Mouse (Mus musculus) lung, postnatal 25 days (tissue): ENCODE data around the gene Ccser1.
"Not testable (repeated sequence)": the region's sequence is repeated elsewhere in the genome, so short reads cannot be mapped to it uniquely, and the experiment has no call there.

Experiments used
- DNase-seq: peaks from one replicate; pipeline ENCODE4 v3.0.0; 2022; ENCODE audit warnings: low spot score

The Ccser1 gene

DNA sequence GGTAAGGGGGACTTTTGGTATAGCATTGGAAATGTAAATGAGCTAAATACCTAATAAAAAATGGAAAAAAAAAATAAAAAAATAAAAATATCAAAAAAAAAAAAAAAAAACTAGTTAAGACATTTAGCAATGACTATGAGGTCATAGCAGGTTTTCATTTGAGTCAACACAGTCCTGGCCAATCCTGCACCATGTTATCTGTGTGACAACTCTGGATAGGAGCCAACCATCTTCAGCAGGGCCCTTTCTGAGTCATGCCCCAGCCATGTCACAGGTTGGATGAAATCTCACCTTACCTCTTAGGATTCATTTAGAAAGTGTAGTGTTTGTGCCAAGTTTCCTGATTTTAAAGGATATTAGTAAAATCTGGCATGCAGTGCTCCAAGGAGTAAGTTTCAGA, 45.2 kb downstream of the Ccser1 start:
- DNase-seq, result no peak

GRCm38 (mm10) chr6:61230058-61230718, 50.1 kb downstream of the Ccser1 start:
- no peak for DNase-seq

GRCm38 (mm10) chr6:61233060-61233459, 52.9 kb downstream of the Ccser1 start:
- no peak for DNase-seq

DNA sequence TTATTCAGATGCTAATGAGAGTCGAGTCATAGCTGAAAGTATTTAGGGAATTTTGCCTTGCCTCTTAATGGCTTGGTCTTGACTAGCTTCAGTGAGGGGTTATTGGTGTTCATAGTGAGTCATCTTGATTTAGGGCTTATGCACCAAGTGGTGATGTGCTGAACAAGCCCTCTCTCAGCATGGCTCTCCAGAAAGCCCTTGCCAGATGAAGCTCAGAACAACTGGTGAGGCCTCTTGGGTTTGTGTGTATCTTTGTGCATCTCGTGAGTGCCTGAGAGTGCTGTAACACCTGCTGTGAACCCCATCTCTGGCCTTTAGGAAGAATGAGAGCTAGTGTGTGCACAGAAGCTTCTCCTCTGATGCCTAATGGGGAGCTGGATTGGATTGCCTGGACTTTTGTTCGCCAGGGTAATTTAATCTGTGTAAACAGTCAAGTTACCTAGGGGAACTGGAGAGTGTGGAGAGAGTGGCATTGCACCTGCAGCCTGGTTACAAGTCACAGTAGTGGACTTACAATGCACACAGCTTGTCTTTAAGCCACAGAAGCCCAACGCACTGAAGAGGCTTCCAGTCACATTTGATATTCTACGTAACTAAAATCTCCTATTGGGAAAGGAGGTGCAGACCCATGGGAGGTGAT, 53.5 kb downstream of the Ccser1 start:
- peak; percentile 2 for DNase-seq

GRCm38 (mm10) chr6:61240618-61241017, 60.5 kb downstream of the Ccser1 start:
- DNase-seq, result no peak

DNA sequence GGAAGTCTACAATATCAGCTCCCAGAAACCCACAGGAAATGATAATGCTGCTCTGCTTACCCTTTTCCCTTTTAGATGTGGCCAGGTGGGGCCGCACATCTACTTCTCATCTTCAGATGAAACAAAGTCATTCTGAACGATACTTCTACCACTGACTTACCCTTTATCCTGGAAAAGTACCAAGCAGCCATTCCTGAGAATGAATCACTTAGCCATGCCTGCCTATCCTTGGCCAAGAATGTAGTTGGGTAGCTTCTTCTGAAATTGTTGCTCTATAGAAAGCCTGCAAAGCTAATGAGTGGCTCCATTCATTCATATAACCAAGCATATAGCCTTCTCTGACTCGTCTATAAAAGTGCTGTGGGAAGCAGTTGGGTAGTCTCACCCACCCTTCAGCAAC, 62.4 kb downstream of the Ccser1 start:
- DNase-seq, result no peak

- DNase-seq, result no peak
Measured at GRCm38 (mm10) chr6:61246523-61246922, 66.4 kb downstream of the Ccser1 start.

DNA sequence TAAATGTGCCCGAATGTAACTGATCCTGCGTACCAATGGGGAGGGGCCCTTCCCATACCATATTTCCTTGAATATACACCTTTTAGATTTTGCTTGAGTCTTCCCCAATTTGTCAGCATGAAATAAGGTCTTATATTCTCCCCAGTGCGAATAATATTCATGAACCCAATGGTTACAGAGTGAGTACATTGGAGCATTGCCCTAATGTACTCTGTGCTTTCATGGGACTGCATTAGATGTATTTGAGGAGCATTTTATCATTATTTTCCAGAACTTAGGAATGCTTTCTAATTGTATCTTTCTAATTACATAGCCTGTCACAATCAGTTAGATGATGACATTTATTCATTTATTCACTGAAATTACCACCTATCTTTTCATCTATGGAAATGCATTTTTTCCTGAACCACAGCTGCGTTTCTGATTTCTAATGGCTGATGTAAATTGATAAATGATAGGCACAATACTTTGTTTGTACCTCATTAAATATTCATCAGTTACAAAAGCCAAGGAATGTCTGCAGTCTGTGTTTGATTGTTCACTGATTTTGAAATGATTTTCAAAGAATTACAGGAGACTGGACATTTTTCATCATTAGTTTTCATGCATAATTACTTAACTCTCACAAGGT, 67.8 kb downstream of the Ccser1 start:
- no peak for DNase-seq

- DNase-seq, result no peak
Measured at GRCm38 (mm10) chr6:61248700-61249099, 68.6 kb downstream of the Ccser1 start.

- no peak for DNase-seq
Measured at GRCm38 (mm10) chr6:61251232-61251631, 71.1 kb downstream of the Ccser1 start.

GRCm38 (mm10) chr6:61252912-61253311, 72.8 kb downstream of the Ccser1 start:
- no peak for DNase-seq

GRCm38 (mm10) chr6:61255874-61256273, 75.8 kb downstream of the Ccser1 start:
- not testable (repeated sequence) for DNase-seq

DNA sequence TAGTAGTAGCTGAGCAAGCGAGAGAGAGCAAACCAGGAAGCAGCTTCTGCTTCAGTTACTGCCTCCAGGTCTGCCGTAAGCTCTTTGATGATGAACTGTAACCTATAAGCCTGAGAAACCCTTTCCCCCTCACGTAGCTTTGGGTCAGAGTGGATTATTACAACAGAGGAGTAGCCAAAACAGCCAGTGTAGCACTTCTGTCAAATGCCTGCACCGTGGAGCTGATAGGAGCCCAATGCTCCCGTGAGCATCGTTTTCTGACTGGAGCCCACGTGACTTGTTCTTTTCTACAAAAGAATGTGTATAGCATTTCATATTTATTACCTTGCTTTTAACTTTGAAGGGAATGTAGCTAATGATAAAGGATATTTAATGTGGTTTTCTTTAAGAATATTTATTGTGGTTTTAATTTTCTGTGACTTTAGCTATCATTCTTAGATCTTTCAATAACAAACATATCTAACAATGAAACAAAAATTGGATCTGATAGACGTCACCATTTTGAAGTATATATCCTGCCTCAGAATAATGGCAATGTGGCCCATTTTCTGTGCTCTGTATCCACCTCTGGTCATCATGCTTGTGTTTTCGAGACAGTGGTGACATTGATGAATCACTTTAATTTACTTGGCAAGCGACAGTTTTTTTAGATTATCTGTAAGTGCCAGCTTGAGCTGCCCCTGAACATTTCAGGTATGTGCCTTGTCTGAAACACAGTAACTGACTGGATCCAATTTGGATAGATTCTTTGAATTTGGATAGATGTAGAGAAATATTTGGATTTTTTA, 78.9 kb downstream of the Ccser1 start:
- no peak for DNase-seq

DNA sequence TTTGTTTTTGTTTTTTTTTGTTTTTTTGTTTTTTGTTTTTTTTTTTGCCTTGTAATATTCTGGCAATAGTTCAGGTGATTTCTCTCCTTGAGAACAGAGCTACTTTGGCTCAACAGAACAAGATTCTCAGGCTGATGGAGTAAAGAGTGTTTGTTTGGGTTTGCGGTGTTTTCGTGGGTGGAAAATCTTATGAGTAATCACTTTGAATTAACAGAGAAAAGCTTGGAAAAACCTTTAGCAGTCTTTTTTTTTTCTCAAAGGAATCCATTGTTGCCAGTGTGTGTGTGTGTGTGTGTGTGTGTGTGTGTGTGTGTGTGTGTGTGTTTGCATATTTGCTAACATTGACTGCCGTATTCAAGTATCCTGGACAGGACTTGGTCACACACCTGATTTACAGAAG, 81.3 kb downstream of the Ccser1 start:
- DNase-seq, result no peak

GRCm38 (mm10) chr6:61262448-61262847, 82.3 kb downstream of the Ccser1 start:
- no peak for DNase-seq

DNA sequence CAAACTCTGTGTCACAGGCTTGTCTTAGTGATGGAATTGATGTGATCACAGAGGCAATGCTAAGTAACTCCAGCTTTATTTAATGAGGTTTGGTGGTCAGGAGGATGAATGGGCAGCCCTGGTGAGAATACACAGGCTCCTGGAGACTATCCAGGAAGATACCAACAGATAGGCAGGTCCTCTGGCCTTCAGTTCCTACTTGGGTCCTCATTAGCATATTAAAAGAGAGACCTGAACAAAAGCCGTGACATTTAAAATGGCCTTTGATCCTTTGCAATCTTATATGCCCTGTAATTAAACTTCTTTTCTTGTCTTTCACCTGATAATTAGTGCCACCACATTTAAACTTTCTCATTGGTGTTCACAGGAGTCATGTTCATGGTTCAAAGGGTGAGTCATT, 83.2 kb downstream of the Ccser1 start:
- DNase-seq, result no peak

DNA sequence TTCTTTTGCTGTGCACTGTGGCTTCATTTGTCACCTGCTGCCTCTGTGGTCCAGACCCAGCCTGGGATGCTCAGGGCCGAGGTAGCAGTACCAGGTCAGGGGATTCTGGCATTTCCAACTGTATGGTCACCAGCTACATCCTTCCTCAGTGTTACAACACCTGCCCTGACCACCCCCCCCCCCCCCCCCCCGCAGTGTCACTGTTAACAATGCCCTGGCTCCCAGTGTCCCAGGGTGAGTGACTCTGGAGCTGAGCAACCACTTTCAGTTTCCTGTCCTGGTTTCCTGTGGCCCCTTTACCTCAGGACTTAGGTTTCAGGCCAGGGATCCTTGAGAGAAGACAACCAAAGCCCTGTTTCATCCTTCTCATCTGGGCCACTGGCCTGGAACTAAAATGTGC, 90.9 kb downstream of the Ccser1 start:
- no peak for DNase-seq

DNA sequence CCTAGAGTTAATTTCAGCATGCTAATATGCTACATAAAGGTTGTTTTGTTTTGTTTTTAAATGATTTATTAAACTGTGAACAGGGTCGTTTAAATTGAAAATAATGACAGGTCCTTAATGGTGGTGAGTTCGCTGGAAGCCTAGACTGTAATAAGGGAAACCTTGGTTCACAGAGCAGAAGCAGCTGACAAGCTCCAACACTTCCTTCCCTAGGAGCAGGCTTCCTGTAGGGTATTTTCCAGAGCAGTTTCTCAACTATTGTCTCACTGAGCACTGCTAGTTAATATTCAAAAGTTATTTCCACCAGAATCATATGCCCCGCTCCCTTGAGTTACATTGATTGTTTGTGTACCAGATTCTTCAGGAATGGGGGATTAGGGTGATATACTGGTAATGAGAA, 93.3 kb downstream of the Ccser1 start:
- DNase-seq, result no peak

- peak; percentile 31 for DNase-seq
Measured at GRCm38 (mm10) chr6:61279506-61279905, 99.4 kb downstream of the Ccser1 start.

DNA sequence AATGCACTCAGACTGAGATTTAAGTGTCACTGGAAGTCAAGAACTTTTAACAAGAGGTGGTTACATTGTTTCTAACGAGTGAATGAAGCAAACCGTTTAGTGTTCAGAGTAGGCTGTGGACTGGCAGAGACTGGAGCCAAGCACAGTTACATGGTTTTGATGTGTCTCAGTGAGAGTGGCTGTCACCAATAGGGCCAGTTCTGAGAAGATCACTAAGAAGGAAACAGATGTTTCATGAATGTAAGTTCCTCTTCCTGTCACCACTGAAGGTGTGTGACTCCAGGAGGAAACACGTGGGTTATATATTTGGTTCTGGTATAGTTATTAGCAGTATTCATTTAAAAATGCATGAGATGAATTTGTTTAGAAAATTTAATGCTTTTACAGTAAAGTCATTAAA, 112.8 kb downstream of the Ccser1 start:
- no peak for DNase-seq

DNA sequence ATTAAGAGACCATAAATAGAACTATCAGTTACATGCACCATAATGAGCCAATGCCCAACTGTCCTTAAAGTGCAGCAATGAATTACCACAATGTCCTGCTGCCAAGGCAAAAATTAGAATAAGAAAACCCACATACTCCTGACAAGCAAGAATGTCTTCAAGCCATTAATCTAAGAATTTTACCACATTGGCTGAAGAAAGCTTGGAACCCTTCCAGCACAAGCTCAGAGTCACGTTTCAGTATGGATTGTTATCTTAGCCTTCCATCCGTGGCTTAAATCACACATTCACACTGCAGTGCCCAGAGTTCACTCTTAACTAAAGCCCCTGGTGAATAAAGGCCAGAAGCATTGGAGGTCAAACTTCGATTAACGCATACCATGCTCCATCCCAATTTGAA, 115.4 kb downstream of the Ccser1 start:
- DNase-seq, result no peak

GRCm38 (mm10) chr6:61296188-61297037, 116.3 kb downstream of the Ccser1 start:
- no peak for DNase-seq
